Mouse (Mus musculus): Measurements from ENCODE around the gene Mrto4. TPM values are rescaled to one million over a fixed set of nuclear protein-coding genes. Genes with fewer than 3 reads are reported as not detected.
"Not testable (repeated sequence)": the region's sequence is repeated elsewhere in the genome, so short reads cannot be mapped to it uniquely, and the experiment has no call there.

The Mrto4 gene
- polyA plus RNA-seq (2016; fragmentation: Nextera tagmentation; extraction: Ambion mirVana): 132 and 139 TPM in 2 replicates

- WGBS: under 1% methylated on average over 64 of the region's 64 CpGs
- ATAC-seq (ENCODE audit: insufficient number of reproducible peaks, insufficient read depth, low FRiP score, low TSS enrichment, low read depth): peak; percentile 91
- peaks cover 62% of the 10 kb centered on the region for H3K36me3 ChIP-seq
- H3K4me2 ChIP-seq: peak within 1 kb of the TSS; percentile 99
- peaks cover 22% of the 10 kb centered on the region for H3K4me1 ChIP-seq (replicated peaks)
- H3K27ac ChIP-seq: peak within 1 kb of the TSS; percentile 95
- no peaks in the 10 kb centered on the region for H3K27me3 ChIP-seq
- H3K4me3 ChIP-seq (replicated peaks): peak within 1 kb of the TSS; percentile 80
- H3K9me3 ChIP-seq: no peaks in the 10 kb centered on the region
- peak within 1 kb of the TSS; percentile 88 for H3K9ac ChIP-seq (replicated peaks)
Measured at GRCm38 (mm10) chr4:139351931-139352711, at the start of gene Mrto4, which contains the start of the genes Emc1 and Ubr4. Gene Mrto4 (minus strand): TSS chr4:139352576. Gene Emc1 (plus strand): TSS chr4:139352587. Gene Ubr4 (plus strand): TSS chr4:139352609.

DNA sequence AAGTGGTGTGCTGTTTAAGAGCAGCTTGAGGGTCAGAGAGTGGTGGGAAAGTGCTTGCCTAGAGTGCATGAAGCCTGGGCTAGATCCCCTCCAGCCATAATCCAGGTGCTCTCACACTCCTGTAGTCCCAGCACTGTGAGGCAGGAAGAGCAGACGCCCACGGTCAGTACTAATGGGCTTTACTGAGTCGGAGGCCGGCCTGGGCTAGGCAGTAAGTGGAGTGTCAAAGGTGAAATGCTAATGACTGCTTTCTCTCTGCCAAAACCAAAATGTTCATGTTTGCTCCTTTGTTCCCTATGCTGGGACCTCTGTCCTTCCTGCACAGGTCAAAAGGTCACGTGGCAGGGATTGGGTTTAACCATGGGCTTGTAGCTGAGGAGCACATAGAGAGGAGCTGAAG, 48.1 kb upstream of the Mrto4 start:
- 86% methylated on average over 5 of the region's 5 CpGs for WGBS
- Histone ChIP-seq H3K9ac (replicated peaks) (no peak overlapping the region), H3K4me1 (replicated peaks) (no peaks in the 10 kb centered on the region), H3K27ac (no peak overlapping the region), H3K4me3 (replicated peaks) (no peak overlapping the region), H3K27me3 (no peaks in the 10 kb centered on the region), H3K4me2 (no peak overlapping the region), H3K9me3 (no peaks in the 10 kb centered on the region), H3K36me3 (peaks cover 96% of the 10 kb centered on the region)
- ATAC-seq (ENCODE audit: insufficient number of reproducible peaks, insufficient read depth, low FRiP score, low TSS enrichment, low read depth): no peak

- Histone ChIP-seq H3K4me1 (replicated peaks) (no peaks in the 10 kb centered on the region), H3K27me3 (no peaks in the 10 kb centered on the region), H3K27ac (no peak overlapping the region), H3K9me3 (no peaks in the 10 kb centered on the region), H3K36me3 (peaks cover 97% of the 10 kb centered on the region), H3K4me3 (replicated peaks) (no peak overlapping the region), H3K4me2 (no peak overlapping the region), H3K9ac (replicated peaks) (no peak overlapping the region)
- WGBS: 50% methylated on average over 2 of the region's 2 CpGs
- no peak for ATAC-seq (ENCODE audit: insufficient number of reproducible peaks, insufficient read depth, low FRiP score, low TSS enrichment, low read depth)
Measured at GRCm38 (mm10) chr4:139395431-139395830, 43.1 kb upstream of the Mrto4 start.

DNA sequence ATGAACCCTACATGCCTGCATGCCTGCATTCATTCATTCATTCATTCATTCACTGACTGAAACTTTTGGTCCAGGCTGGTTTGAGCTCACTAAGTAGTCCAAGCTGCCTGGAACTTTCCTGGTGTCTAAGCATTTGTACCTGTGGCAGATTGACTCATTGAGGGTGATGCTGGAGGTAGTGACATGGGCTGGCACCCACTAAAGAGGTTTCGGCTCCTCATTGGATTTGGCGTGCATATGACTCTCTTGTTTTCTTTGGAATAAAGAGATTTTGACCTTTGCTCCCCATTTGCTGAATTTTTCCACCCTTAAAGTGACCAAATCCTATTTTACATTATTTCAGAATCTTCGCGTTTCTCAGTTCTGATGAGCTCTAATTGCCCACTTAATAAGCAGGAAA, 37.2 kb upstream of the Mrto4 start:
- H3K4me3 ChIP-seq (replicated peaks): no peak overlapping the region
- H3K27ac ChIP-seq: no peak overlapping the region
- H3K4me1 ChIP-seq (replicated peaks): no peaks in the 10 kb centered on the region
- H3K4me2 ChIP-seq: no peak overlapping the region
- H3K9me3 ChIP-seq: no peaks in the 10 kb centered on the region
- no peaks in the 10 kb centered on the region for H3K27me3 ChIP-seq
- peaks cover 62% of the 10 kb centered on the region for H3K36me3 ChIP-seq
- no peak for ATAC-seq (ENCODE audit: insufficient number of reproducible peaks, insufficient read depth, low FRiP score, low TSS enrichment, low read depth)
- H3K9ac ChIP-seq (replicated peaks): no peak overlapping the region
- WGBS: 92% methylated on average over 4 of the region's 4 CpGs

DNA sequence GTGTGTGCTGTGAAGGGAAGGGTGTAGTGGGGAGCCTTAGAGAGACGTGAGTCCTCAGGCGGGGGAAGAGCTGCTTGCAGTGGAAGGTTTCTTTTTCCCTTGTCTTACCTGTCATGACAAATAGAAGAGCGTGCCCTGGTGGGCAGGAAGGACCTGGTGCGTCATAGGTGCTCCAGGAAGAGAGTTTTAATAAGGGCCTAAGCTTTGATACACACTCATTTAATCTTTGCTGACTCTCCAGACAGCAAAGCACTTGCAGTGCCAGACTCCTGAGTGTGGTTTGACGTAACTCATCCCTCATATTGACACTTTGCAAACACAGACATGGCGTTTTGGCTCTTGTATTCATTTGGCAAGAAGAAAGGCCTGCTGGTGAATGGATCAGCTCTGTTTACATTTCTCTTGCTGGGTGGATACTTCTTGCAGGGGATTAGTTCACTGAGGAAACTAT, 34.5 kb upstream of the Mrto4 start:
- Histone ChIP-seq H3K27ac (no peak overlapping the region), H3K9ac (replicated peaks) (no peak overlapping the region), H3K27me3 (no peaks in the 10 kb centered on the region), H3K4me3 (replicated peaks) (no peak overlapping the region), H3K9me3 (no peaks in the 10 kb centered on the region), H3K4me1 (replicated peaks) (peaks cover 5% of the 10 kb centered on the region), H3K36me3 (peaks cover 38% of the 10 kb centered on the region), H3K4me2 (no peak overlapping the region)
- 81% methylated on average over 6 of the region's 6 CpGs for WGBS
- ATAC-seq (ENCODE audit: insufficient number of reproducible peaks, insufficient read depth, low FRiP score, low TSS enrichment, low read depth): no peak

DNA sequence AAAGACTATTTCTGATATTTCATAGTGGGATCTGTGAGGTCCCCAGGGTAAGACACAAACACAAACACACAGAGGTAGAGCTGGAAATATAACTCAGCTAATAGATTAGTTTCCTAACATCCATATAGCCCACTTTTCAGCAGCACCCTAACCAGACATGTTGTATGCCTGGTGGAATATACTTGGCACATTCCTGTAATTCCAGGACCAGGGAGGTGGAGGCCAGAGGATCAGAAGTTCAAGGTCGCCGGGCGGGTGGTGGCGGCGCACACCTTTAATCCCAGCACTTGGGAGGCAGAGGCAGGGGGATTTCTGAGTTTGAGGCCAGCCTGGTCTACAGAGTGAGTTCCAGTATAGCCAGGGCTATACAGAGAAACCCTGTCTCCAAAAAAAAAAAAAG, 33.5 kb upstream of the Mrto4 start:
- WGBS: 91% methylated on average over 5 of the region's 5 CpGs
- H3K9me3 ChIP-seq; H3K4me3 ChIP-seq (replicated peaks); ATAC-seq (ENCODE audit: insufficient number of reproducible peaks, insufficient read depth, low FRiP score, low TSS enrichment, low read depth); H3K27ac ChIP-seq; H3K4me2 ChIP-seq; H3K27me3 ChIP-seq; H3K9ac ChIP-seq (replicated peaks): not testable (repeated sequence)
- H3K4me1 ChIP-seq (replicated peaks): peaks cover 11% of the 10 kb centered on the region
- H3K36me3 ChIP-seq: peaks cover 27% of the 10 kb centered on the region

DNA sequence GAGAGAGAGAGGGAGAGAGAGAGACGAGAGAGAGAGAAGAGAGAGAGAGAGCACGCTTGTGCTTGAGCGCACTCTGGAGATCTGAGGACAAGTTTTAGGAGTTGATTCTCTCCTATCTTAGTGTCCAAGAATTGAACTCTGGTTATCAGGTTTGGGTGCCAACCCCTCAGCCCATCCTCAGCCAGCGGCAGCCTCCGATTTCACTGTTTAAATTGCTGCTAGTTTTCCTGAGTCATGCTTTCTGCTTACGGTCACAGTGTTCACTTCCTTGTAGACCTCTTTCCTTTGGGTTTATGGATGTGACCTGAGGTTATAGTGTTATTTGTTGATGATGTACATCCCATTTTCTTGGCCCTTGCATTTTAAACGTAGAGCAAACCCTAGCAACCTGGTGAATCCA, 29.9 kb upstream of the Mrto4 start:
- Histone ChIP-seq H3K4me2 (peak overlapping the region; percentile 94), H3K4me3 (replicated peaks) (0 out of 2 replicates have a peak overlapping the region, but pooled peaks have one; percentile 11), H3K9ac (replicated peaks) (no peak overlapping the region)

DNA sequence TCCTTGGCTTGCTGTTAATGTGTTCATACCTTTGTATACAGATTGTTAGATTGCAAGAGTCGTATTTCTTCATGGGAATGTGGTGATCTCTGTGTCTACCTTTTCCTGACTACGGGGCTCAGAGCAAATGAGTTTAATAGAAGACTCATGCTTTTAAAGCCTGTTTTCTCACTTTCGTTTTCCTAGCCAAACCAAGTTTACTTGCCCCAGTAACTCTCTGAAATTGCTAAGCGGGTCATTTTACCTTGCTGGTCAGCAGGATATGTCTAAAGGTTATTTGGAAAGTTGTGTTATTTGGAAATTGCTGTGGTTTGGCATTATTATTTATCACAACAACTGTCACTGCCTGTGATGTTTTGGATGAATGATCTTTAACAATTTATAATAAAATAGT, 29.1 kb upstream of the Mrto4 start:
- peaks cover 22% of the 10 kb centered on the region for H3K36me3 ChIP-seq
- H3K4me1 ChIP-seq (replicated peaks): peaks cover 15% of the 10 kb centered on the region
- no peak overlapping the region for H3K27ac ChIP-seq
- 53% methylated on average over 4 of the region's 4 CpGs for WGBS
- no peaks in the 10 kb centered on the region for H3K27me3 ChIP-seq
- peak overlapping the region; percentile 75 for H3K4me3 ChIP-seq (replicated peaks)
- peak overlapping the region; percentile 94 for H3K4me2 ChIP-seq
- H3K9ac ChIP-seq (replicated peaks): peak overlapping the region; percentile 87
- H3K9me3 ChIP-seq: no peaks in the 10 kb centered on the region
- ATAC-seq (ENCODE audit: insufficient number of reproducible peaks, insufficient read depth, low FRiP score, low TSS enrichment, low read depth): no peak

More for the DNA sequence above, 29.9 kb upstream of the Mrto4 start:
- WGBS: 93% methylated on average over 7 of the region's 7 CpGs
- H3K4me1 ChIP-seq (replicated peaks): peaks cover 15% of the 10 kb centered on the region
- no peak for ATAC-seq (ENCODE audit: insufficient number of reproducible peaks, insufficient read depth, low FRiP score, low TSS enrichment, low read depth)
- H3K9me3 ChIP-seq: no peaks in the 10 kb centered on the region
- H3K27me3 ChIP-seq: no peaks in the 10 kb centered on the region
- H3K36me3 ChIP-seq: peaks cover 14% of the 10 kb centered on the region
- H3K27ac ChIP-seq: no peak overlapping the region

DNA sequence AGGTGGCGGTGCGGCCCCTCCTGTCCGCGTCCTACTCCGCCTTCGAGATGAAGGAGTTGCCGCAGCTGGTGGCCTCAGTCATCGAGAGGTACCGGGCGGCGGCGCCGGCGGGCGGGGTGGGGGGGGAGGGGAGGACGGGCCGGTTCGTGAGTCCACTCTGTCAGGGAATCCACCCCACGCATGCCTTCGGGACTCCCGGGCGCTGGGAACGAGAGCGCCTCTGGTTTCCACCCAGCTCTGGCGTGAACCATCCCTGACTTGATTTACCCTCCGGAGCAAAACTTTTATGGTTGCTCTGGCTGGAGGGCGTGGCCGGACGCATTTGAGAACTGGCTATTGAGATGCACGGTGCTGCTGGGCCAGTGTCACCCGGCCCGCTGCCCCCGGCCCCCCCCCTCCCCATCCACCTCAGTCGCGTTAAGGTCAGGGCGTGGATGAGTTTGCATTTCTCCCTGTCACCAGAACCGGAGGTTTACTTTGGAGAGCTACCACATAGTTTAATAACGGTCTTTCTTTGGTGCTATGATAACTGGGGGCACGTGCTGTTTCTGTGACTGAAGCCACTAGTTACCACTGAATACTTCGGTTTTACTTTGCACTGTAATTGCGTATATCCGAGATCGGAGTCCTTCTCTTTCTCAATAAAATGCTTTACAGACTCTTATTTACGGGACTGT, 28.5 kb upstream of the Mrto4 start:
- no peaks in the 10 kb centered on the region for H3K27me3 ChIP-seq
- peak; percentile 61 for ATAC-seq (ENCODE audit: insufficient number of reproducible peaks, insufficient read depth, low FRiP score, low TSS enrichment, low read depth)
- H3K9me3 ChIP-seq: no peaks in the 10 kb centered on the region
- peak overlapping the region; percentile 75 for H3K4me3 ChIP-seq (replicated peaks)
- peaks cover 15% of the 10 kb centered on the region for H3K4me1 ChIP-seq (replicated peaks)
- 3% methylated on average over 43 of the region's 44 CpGs for WGBS
- H3K36me3 ChIP-seq: peaks cover 26% of the 10 kb centered on the region
- H3K27ac ChIP-seq: peak overlapping the region; percentile 74
- H3K9ac ChIP-seq (replicated peaks): peak overlapping the region; percentile 87
- H3K4me2 ChIP-seq: peak overlapping the region; percentile 94

- Histone ChIP-seq H3K27ac (peak overlapping the region; percentile 88), H3K36me3 (peaks cover 33% of the 10 kb centered on the region), H3K4me2 (peak overlapping the region; percentile 94), H3K9ac (replicated peaks) (peak overlapping the region; percentile 87), H3K9me3 (no peaks in the 10 kb centered on the region), H3K4me1 (replicated peaks) (peaks cover 15% of the 10 kb centered on the region), H3K27me3 (no peaks in the 10 kb centered on the region), H3K4me3 (replicated peaks) (peak overlapping the region; percentile 75)
- WGBS: under 1% methylated on average over 54 of the region's 54 CpGs
- ATAC-seq (ENCODE audit: insufficient number of reproducible peaks, insufficient read depth, low FRiP score, low TSS enrichment, low read depth): peak; percentile 91
Measured at GRCm38 (mm10) chr4:139380207-139380748, 27.9 kb upstream of the Mrto4 start.

- H3K4me3 ChIP-seq (replicated peaks): peak overlapping the region; percentile 75
- H3K9me3 ChIP-seq: no peaks in the 10 kb centered on the region
- no peak for ATAC-seq (ENCODE audit: insufficient number of reproducible peaks, insufficient read depth, low FRiP score, low TSS enrichment, low read depth)
- H3K9ac ChIP-seq (replicated peaks): peak overlapping the region; percentile 68
- 13% methylated on average over 8 of the region's 8 CpGs for WGBS
- H3K36me3 ChIP-seq: peaks cover 38% of the 10 kb centered on the region
- H3K27ac ChIP-seq: peak overlapping the region; percentile 88
- no peaks in the 10 kb centered on the region for H3K27me3 ChIP-seq
- H3K4me2 ChIP-seq: peak overlapping the region; percentile 73
- peaks cover 15% of the 10 kb centered on the region for H3K4me1 ChIP-seq (replicated peaks)
Measured at GRCm38 (mm10) chr4:139379719-139380118, 27.3 kb upstream of the Mrto4 start.

All from limb, embryonic 12.5 days (tissue).